Mouse (Mus musculus): ENCODE results near the gene Icosl. TPM values are rescaled to one million over a fixed set of nuclear protein-coding genes. Genes with fewer than 3 reads are reported as not detected.

The Icosl gene
- polyA plus RNA-seq, 1 experiment from 2014 or later = 7.1 TPM

Other genes with a start within 250 kb of the Icosl start
- gene Krtap10-4, start 242.2 kb upstream of the Icosl start, polyA plus RNA-seq (2015; fragmentation: Nextera tagmentation; extraction: Ambion mirVana) = not detected in 2 replicates
- gene Krtap10-10, start 233.4 kb upstream of the Icosl start, polyA plus RNA-seq (2015; fragmentation: Nextera tagmentation; extraction: Ambion mirVana) = not detected in 2 replicates
- gene Gm36176, start 222.5 kb upstream of the Icosl start, polyA plus RNA-seq (2015; fragmentation: Nextera tagmentation; extraction: Ambion mirVana) = not detected in 2 replicates
- not detected in 2 replicates for gene Gm10318, start 216.4 kb upstream of the Icosl start, polyA plus RNA-seq (2015; fragmentation: Nextera tagmentation; extraction: Ambion mirVana)
- gene Gm3285, start 207.3 kb upstream of the Icosl start, polyA plus RNA-seq (2015; fragmentation: Nextera tagmentation; extraction: Ambion mirVana) = not detected in 2 replicates
- gene Lrrc3, start 166.8 kb upstream of the Icosl start, polyA plus RNA-seq (2015; fragmentation: Nextera tagmentation; extraction: Ambion mirVana) = 5.8 and 6.7 TPM in 2 replicates
- 1.1 and 1.5 TPM in 2 replicates for gene Trpm2, start 98.7 kb upstream of the Icosl start, polyA plus RNA-seq (2015; fragmentation: Nextera tagmentation; extraction: Ambion mirVana)
- 24.8 and 25.2 TPM in 2 replicates for gene 1810043G02Rik, start 90.8 kb upstream of the Icosl start, polyA plus RNA-seq (2015; fragmentation: Nextera tagmentation; extraction: Ambion mirVana)
- gene Pfkl, start 59.2 kb upstream of the Icosl start, polyA plus RNA-seq (2015; fragmentation: Nextera tagmentation; extraction: Ambion mirVana) = 195 and 225 TPM in 2 replicates
- 0.56 and 0.63 TPM in 2 replicates for gene Dnmt3l, start 27.4 kb upstream of the Icosl start, polyA plus RNA-seq (2015; fragmentation: Nextera tagmentation; extraction: Ambion mirVana)
- gene Aire, start 25.7 kb upstream of the Icosl start, polyA plus RNA-seq (2015; fragmentation: Nextera tagmentation; extraction: Ambion mirVana) = 0.15 and 0.20 TPM in 2 replicates
- 39.5 and 46.6 TPM in 2 replicates for gene D10Jhu81e, start 100.5 kb downstream of the Icosl start, polyA plus RNA-seq (2015; fragmentation: Nextera tagmentation; extraction: Ambion mirVana)
- 15.5 and 16.6 TPM in 2 replicates for gene Pwp2, start 115.8 kb downstream of the Icosl start, polyA plus RNA-seq (2015; fragmentation: Nextera tagmentation; extraction: Ambion mirVana)
- gene Trappc10, start 175.3 kb downstream of the Icosl start, polyA plus RNA-seq (2015; fragmentation: Nextera tagmentation; extraction: Ambion mirVana) = 3.4 and 4.7 TPM in 2 replicates